Mouse (Mus musculus): ENCODE data around the gene Gtpbp2.
A peak's percentile ranks its signal among the peaks of the same experiment; 100 is the strongest.

The Gtpbp2 gene

DNA sequence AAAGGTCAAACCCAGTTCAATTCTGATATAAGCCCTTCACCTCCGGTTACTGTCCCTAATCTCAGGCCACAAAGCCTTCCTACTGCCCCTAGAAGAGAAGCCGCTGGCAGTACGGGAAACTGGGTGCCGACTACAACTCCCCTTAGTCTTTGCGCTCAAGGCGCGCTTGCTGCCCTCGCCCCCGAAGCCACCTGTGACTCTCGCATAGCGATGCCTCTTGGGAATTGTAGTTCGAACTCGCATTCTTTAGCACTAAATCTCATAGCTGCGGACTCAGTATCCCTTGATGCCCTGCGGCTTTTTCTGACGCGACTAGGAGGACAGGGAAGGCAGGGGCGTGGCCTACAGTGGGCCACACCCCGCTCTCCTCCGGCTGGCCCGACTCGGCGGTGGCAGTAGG is at the start of gene Gtpbp2:
Gene Gtpbp2 (plus strand): TSS at position 347 of the 400 bp plus-strand sequence.
- DNase-seq (ENCODE audit: low spot score) = peak; percentile 99

DNA sequence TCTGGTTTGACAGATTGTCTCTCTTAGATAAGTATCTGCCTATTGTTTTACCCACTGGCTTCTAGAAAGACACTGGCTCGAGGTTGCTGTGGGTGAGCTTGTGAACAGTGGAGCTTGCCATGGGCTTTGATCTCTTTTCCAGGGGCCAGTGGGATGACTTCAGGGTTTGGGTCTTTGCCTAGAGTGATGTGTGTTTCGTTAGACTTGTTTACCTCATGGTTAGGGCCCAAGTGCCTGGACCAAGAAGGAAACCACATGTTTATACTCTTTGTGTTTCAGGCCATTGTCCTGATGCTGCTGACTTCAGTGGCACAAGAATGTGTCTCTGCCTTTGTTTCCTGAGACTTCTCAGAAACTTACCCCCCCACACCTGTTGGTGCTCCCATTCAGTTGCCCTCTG is 45.3 kb upstream of the Gtpbp2 start:
- peak; percentile 80 for DNase-seq (ENCODE audit: low spot score)

DNA sequence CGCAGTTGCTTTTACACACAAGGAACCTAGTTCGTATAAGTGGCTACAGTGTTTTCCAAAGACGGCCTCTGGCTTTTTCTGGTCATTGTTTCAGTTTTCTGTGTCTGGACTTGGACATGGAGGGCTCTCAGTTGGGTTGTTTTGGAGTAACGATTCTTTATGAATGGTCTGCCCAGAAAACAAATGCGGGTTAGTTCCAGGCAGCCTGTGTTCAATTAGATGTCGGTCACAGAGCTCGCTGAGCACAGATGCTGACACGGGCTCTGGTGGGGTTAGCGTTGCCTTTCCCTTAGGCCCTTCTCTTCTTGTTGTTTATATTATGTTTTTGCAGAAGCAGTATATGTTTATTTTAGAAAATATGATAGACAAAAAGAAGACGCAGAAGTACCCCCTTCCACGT is 44.7 kb upstream of the Gtpbp2 start:
- DNase-seq (ENCODE audit: low spot score) = no peak

DNA sequence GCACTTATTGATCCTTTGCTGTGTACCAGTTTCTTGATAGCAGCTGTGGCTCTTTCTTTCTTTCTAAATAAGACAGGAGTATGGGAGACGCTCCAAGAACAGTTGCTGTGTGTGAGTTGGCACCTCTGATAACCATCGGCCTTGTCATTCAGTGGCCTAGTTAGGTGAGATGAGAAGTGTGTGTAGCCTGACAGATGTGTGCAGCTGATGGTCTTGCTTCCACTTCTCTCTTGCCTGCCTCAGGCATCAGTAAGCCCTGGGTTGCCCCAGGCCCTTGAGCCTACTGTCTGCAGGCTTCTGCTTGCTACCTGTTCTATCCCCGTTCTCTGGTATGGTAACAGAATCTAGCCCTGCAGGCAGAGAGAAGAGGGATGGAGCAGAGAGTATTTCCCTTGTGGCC is 44.0 kb upstream of the Gtpbp2 start:
- no peak for DNase-seq (ENCODE audit: low spot score)

DNA sequence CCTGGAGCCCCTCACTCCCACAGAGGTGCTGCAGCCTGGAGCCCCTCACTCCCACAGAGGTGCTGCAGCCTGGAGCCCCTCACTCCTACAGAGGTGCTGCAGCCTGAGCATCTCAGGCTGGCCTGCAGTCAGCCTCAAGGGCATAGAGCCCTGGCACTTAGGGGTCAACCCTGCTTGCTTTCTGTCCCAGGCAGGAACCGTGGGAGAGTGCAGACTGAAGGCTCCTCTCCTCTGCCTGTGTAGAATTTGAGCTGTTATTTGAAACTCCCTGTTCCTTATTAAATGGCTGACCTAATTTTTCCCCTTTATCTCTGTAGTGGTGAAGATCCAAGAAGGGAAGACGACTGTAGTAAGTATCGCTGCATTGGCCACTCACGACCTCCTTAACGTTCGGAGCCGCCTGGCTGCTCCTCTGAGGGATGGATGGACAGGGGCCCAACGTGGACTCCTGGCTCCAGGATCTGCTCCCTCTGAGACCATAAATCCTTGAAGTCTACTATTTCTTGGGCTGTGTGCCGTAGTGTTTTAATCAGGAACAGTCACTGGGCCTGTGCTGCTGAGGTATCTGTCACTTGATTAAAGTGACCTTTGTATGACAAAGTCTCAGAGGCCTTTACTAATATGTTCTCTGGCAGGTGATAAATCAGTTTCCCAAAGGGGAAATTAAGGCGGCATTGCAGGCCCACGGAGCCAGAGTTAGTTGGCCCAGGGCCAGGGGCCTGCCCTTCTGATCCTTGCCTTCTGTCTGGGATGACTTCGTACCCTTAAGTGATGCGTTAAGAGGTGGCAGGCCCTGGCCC is 43.0 kb upstream of the Gtpbp2 start:
- no peak for DNase-seq (ENCODE audit: low spot score)

DNA sequence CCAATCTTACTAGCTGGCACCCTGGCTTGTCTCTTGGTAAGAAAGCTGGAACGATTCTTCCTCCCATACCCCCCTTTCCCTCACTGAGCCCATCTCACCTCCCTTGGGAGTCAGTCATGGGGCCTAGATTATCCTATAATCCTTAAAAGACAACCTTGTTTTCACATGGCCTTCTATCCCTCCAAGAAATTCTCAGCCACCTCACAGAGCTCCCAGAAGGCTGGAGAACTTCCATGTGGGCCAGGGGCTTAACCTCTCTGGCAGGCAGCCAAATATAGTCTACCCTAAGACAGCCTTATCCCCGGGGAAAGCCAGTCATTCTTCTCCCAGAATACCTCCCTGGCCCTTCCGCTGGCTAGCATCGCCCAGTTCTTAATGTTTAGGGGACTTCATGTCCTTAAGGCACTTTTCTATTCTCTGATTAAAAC is 42.4 kb upstream of the Gtpbp2 start:
- DNase-seq (ENCODE audit: low spot score) = no peak

DNA sequence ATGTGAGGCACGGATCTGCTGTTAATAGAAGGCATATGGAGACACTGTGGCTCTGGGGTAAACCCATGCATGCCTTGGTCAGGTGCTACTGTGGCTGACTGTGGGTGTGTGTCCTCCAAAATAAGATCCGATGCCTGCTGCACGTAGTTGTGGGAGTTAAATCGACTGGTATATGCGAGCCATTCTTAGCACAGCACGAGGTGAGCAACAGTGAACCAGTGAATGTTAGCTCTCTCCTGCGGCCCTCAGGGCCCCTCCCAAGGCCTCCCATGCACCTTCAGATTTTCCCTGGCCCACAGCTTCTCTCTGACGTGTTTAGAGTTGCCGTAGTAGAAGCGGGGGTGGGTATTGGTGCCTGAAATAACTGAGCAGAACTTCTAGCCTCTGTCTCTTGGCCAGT is 41.2 kb upstream of the Gtpbp2 start:
- DNase-seq (ENCODE audit: low spot score) = no peak

DNA sequence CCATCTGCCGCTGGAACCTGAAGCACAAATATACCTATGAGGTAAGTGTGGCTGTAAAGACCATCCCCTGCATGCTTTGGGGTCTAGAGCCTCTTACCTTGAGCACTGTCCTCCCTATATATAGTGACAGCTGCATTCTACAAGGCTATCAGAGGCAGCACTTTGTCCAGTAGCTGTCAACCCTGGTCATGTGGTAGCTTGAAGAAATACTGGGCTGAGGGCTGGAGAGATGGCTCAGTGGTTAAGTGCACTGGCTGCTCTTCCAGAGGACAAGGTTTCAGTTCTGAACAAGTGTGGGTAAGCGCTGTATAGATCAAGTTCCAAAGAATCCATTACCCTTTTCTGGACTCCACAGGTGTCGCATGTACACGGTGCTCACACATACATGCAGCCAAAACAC is 38.0 kb upstream of the Gtpbp2 start:
- no peak for DNase-seq (ENCODE audit: low spot score)

DNA sequence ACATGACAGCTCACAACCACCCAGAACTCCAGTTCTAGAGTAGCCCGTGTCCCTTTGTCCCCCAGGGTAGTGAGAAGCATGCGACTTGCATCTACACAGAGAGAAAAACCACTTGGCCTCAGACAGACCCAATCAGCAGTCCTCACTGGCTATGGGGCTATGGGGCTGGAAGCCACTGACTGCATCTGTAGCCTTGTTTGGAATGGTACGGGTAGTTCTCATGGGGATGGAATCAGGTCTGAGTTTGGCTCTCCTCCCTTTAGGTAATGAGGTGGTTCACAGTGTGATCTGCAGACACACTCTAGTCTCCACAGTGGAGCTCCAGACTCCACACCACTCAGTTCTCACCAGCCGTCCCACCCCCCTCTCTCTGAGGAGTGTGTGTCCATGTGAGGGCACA is 37.5 kb upstream of the Gtpbp2 start:
- DNase-seq (ENCODE audit: low spot score) = no peak

DNA sequence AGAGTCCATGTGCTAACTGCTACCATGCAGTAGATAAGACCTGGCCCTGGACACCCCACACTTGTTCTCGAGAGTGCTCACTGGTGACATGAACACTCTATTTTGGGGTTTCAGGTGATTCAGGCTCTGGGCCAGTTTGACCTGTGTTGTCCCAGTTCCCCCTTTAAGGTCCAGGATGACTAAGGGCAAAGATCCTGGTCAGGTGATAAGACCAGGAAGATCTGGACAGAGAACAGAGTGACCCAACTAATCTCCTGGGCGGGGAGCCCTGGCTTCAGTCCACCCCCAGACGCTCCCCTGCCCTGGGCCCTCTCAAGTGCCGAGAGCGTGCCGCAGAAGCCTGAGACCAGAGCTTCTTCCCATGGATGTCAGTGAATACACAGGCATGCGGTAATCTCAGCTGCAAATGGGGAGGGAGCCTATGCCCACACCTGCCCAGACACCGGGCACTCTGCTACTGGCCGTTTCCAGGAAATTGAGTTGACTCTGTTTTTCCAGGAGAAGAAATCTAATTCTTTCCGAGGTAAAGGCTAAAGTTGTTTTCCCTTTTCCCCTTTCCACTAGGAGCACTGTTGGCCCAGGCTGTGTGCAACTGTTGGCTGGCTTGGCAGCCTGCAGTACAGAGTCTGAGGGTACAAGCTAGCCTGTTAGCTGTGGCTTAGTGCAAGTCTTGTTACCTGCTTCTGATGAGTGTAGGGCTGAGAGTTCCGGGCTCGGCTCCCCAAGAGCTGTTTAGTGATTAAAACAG is 36.7 kb upstream of the Gtpbp2 start:
- DNase-seq (ENCODE audit: low spot score) = no peak

DNA sequence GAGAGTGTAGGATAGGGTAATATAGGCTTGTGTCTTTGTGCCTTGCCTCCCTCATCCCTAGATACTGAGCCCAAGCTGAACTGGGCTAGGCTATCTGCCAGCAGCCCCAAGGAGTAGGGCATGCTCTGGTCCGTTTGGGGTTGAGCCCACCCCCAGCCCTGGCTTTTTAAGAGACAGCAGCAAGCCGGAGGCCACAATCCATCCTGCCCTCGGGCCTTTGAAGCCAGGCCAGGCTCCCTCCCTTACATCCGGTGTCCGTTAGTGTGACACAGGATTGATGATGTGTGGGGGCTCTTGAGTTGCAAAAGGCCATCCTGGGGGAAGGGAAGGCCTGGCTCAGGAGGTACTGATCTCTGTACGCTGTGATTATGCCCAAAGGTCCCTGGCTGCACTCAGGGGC is 34.2 kb upstream of the Gtpbp2 start:
- peak; percentile 81 for DNase-seq (ENCODE audit: low spot score)

DNA sequence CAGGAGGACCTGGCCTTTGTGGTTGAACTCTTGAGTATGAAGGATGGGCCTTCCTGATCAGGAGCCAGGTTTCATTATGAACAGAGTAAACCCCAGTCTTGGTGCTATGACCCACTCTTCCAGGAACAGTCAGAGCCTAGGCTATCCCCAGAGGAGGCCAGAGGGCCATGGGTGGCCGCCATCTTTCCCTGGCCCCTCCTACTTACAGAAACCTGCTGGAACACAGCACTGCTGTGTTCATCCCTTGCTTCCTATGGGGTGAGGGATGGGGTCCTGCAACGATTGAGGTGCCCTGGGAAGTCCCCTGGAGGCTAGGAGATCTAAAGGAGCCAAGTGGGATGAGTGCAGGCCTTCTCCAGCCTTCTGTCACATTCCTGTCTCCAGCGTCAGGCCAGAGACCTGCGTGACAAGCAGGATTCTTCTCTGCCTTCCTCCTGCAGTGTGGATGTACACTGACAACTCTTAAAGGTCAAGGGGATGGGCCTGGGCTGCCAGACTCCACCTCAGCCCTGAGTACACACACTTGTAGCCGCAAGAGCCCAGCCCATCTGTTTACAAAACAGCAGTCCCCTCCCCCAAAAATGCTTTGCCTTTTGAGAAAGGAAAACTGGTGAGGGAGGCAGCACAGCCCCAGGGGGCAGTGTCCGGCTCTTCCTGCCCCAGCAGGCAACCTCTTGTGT is 32.9 kb upstream of the Gtpbp2 start:
- no peak for DNase-seq (ENCODE audit: low spot score)

DNA sequence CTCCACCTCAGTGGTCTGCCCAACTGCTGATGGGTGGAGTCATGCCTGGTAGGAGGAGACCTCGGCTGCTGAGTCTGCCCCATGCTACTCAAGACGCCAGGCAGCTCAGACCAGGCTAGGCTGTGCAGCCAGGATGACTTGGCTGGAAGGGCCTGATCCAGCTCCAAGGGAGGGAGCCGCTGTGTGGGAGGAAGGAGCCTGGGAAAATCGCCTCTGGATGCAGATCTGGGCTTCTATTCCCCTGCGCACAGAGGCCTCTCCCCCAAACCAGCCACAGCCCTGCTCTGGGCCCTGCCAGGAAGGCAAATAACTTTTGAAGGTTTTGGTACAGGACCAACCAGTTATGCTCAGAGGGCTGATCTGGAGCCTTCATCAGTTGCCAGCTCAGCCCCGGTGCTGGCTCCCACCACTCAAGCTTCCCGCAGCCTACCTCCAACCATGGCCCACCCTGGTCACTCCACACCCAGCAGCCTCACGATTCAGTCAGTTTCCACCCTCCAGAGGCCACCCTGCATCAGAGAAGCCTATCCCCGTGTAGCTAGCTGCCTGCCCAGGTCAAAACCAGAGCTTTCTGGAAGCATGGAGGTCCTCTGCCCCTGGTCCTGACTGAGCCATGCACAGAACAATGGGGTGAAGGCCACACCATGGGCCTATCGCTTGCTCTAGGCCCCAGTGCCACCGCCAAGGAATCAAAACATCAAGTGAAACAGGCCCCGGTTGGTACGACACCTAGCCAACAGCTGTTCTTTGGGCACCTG is 30.9 kb upstream of the Gtpbp2 start:
- DNase-seq (ENCODE audit: low spot score) = peak; percentile 57

DNA sequence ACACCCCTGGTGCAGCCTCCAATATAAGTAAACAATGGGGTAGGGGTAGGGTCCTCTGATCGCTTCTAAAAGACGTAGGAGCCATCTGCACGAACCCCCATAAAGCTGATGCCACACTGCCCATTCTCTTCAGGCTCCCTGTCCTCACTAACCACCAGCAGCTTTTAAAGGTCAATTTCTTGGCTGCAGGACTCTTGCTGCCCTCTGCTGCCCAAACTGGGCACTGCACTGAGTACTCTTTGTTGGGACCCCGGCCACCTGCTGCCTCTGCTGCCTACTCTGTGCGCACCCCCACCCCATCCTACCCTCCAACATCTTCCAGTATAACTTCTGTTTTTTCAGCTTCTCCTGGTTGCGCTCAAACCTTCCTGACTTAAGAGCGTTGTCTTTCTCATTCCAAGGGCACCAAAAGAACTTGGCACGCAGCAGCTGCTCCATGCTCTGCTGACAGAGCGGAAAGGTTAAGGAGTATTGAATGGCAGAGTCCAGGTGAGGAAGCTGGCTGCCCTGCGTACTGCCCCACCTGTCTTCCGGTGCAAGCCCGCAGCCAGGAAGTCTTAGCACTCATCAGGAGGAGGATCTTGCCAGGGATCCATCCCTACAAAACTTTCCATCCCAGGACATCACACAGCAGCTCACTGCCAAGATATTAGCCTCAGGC is 28.6 kb upstream of the Gtpbp2 start:
- peak; percentile 69 for DNase-seq (ENCODE audit: low spot score)

DNA sequence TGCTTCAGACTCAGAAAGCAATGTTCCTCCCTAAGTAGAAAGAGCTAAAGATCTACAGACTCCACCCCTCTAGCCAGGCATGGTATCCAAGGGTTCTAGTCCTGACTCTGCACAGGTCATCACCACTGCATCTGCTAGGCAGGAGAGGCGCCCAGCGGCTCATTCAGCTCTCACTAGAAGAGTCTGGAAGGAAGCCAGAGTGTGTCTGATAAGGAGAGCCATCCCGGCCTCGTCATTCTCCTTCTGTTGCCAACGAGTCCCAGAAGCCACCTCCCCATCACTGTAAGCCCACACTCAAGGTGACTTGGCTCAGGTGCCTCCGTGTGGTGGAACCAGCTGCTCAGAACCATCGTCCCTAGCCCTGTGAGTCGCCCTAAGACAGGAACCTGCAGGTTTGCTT is 28.0 kb upstream of the Gtpbp2 start:
- DNase-seq (ENCODE audit: low spot score) = no peak

DNA sequence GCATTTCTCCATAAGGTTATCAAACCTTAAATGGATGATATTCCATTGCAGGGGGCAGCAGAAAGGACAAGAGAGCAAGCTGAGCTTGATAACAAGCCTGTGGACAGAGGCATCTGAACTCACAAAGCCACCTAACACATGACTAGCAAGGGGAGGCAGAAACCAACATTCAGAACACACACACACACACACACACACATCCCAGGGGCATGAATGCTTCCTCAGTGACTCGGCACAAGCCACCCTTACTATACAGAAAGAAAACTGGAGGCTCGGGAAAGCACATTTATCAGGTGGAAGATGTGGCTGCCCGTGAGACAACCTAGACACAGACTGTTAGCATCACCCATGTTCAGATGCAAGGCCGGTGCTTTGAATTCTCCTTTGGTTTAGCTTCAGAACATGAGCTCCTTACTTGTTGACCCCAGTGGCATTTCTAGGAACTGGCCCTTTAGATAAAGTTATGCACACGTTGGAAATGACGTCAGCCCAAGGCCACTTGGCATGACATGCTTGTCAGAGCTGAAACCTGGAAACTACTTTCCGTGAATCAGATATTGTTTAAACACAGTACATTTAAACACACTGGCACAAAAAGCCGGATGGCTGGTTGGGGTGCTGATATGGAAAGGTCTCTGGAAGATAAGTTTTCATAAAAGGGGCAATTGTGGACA is 22.1 kb upstream of the Gtpbp2 start:
- no peak for DNase-seq (ENCODE audit: low spot score)

DNA sequence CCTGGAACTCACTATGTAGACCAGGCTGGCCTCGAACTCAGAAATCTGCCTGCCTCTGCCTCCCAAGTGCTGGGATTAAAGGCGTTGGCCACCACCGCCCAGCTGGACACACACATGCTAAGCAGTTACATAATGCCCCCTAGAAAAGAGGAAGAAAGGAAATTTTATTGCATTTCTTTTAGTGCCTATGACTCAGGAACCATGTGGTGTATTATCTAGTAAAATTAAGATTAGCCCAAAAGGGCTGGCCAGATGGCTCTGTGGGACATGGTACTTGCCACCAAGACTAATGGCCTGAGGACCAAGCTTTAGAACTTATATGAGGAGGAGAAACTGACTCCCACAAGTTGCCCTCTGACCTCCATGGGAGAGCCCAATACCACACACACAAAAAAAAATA is 21.0 kb upstream of the Gtpbp2 start:
- no peak for DNase-seq (ENCODE audit: low spot score)

DNA sequence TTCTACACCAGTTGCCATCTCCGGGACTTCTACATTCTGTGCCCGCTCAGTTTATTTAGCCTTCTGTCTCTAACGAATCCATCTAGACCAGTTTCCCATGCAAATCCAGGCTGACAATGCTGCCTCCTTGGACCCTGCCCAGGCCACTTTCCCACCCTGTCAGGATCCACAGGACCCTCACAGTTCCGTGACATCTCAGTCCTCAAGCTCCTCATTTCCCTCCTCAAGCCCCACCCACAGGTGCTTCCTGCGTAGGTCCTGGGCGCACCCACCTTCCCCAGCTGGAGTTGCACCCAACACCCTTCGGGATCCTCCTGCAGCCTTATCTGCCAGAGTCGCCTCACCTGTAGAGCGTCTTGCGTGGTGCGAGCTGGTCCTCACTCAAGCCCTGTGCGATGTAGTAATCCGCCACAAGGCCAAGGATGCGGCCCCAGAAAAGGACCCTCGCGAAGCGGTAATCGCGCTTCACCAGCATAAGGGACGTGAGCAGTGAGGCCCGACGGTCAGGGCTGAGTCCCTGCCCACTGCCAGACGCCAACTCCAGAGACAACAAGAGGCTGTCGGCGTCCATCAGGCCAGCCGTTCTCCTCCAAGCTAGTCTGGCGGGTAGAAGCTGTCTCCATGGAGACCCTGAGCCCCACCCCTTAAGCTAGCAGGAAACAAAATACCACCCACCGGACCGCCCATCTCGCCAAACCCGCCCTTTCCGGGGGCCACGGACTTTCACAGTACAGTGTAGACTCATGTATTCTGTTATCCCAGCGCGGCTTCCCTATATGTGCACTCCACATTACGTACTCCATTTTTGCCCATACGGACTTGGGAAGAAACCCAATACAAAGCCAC is 17.0 kb upstream of the Gtpbp2 start, which contains the start of gene Rsph9:
Gene Rsph9 (minus strand): TSS at position 639 of the 846 bp plus-strand sequence.
- DNase-seq (ENCODE audit: low spot score) = peak; percentile 92

DNA sequence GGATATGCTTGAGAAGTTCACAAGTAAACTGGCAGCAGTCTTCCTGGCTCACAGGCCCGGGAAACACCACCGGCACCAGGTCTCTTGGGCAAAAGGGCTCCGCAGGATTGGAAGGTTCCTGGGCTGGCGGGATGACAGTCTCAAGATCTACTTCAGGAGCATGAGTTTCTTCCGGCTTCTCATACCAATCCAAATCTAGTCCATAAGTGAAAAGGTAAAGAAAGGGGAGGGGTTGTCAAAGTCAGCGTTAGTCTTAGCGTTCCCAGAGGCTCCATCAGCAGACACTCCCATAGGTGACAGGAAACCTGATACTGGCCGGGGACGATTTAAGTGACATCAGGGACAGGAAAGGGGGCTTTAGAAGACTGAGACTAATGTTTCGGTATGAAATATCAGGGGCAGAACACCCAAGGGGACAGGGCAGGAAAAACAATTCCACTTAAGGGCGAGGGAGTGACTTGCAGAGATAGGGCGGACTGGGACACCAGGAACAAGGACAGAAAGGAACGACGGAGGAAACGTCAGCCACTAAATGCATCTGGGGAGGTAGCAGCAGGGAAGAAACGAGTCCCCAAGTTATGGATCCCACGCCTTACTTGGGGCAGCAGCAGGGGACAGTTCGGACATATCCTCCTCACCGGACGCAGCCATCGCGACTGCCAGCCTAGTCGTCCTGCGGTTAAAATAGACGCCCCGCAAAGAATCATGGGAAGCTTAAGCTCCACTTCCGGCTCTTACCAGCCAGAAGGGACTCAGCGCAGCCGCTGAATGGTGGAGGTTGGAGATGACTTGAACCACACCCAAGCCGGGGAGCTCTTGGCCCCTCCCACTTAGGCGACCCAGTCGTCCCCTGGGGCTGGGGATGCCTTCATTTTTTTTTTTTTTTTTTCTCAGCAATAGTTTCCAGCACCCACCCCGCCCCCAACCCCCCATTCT is 7.7 kb upstream of the Gtpbp2 start, which contains the start of gene Mad2l1bp:
Gene Mad2l1bp (minus strand): TSS at position 707 of the 936 bp plus-strand sequence.
- peak; percentile 96 for DNase-seq (ENCODE audit: low spot score)
